Mouse (Mus musculus): ENCODE results near the gene Hnmt. TPM values are rescaled to one million over a fixed set of nuclear protein-coding genes. Genes with fewer than 3 reads are reported as not detected.

Gene Hnmt
- 9.8 and 13.4 TPM in 2 replicates for polyA plus RNA-seq (2015; fragmentation: Nextera tagmentation; extraction: Ambion mirVana)

DNA sequence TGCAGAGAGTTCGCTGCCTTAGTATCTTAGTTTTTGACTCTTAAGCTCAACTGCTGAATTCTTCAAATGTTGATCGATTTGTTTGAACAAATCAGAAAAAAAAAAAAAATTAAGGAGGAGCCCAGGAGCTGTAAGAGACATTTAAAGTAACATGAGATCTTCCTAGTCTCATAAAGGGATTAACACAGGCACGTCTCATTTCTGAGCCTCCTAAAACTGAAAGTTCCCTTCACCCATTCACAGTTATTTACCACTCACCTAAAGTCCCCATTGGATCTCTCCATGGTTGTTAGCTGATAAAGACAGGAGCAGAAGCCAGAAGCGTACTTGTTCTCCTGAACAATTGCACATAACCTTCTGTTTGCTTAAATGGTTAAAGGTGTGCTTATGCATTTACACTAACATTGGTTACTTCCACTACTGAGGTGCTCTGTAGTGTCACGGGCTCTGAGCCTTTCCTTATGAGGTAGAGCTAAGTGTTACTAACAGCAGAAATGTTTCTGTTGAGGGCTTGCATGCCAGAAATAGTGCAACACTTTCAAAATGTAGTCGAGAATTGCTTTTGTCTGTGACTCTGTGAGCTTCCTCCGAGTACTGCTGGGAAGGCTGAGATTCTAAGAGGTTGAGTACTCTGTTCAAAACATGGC, at the start of gene Hnmt:
TSS of gene Hnmt (minus strand) at position 51 of the 647 bp plus-strand sequence.
- no peak for ATAC-seq
- Histone ChIP-seq H3K9me3 (replicated peaks; ENCODE audit: control insufficient read depth, low read length, poor library complexity, severe bottlenecking) (no peaks in the 10 kb centered on the region), H3K27ac (ENCODE audit: low read length) (peak within 1 kb of the TSS; percentile 73), H3K4me1 (ENCODE audit: control insufficient read depth, insufficient read depth, low read length) (peaks cover 4% of the 10 kb centered on the region), H3K4me3 (ENCODE audit: low read depth, low read length) (peak within 1 kb of the TSS; percentile 50), H3K9ac (ENCODE audit: low read depth, low read length) (peak within 1 kb of the TSS; percentile 65), H3K4me2 (ENCODE audit: low read length) (peak within 1 kb of the TSS; percentile 72), H3K36me3 (ENCODE audit: control insufficient read depth, insufficient read depth, low read length) (no peaks in the 10 kb centered on the region), H3K27me3 (ENCODE audit: control insufficient read depth, insufficient read depth, low read depth, low read length) (no peaks in the 10 kb centered on the region)
- WGBS = 38% methylated on average over 7 of the region's 7 CpGs

DNA sequence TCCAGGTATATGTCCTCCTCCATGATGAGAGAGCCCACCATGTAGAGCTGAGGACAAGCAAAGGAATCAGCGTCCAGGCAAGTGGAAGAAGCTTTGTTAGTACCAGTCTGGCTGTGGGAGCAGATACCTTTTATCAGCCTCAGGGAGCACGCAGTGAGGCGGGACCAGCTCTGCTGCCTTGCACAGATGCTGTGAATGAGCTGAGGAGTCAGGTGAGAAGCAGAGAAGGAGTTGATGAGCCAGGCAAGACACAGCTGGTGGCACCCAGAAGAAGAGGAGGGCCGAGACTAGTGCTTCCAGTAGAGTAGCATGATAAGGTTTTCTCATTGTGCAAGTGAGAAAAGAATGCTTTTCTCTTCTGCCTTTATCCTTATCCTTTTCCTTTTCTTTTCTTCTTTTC, 47.3 kb upstream of the Hnmt start, which contains the start of gene Tbpl2:
TSS of gene Tbpl2 (minus strand) at position 101 of the 400 bp plus-strand sequence.
- ATAC-seq = no peak
- H3K4me2 ChIP-seq (ENCODE audit: low read length) = no peak within 1 kb of the TSS
- no peaks in the 10 kb centered on the region for H3K27me3 ChIP-seq (ENCODE audit: control insufficient read depth, insufficient read depth, low read depth, low read length)
- 90% methylated on average over 4 of the region's 4 CpGs for WGBS
- no peaks in the 10 kb centered on the region for H3K9me3 ChIP-seq (replicated peaks; ENCODE audit: control insufficient read depth, low read length, poor library complexity, severe bottlenecking)
- H3K4me3 ChIP-seq (ENCODE audit: low read depth, low read length) = no peak within 1 kb of the TSS
- no peak within 1 kb of the TSS for H3K9ac ChIP-seq (ENCODE audit: low read depth, low read length)
- no peaks in the 10 kb centered on the region for H3K4me1 ChIP-seq (ENCODE audit: control insufficient read depth, insufficient read depth, low read length)
- H3K36me3 ChIP-seq (ENCODE audit: control insufficient read depth, insufficient read depth, low read length) = no peaks in the 10 kb centered on the region
- no peak within 1 kb of the TSS for H3K27ac ChIP-seq (ENCODE audit: low read length)

DNA sequence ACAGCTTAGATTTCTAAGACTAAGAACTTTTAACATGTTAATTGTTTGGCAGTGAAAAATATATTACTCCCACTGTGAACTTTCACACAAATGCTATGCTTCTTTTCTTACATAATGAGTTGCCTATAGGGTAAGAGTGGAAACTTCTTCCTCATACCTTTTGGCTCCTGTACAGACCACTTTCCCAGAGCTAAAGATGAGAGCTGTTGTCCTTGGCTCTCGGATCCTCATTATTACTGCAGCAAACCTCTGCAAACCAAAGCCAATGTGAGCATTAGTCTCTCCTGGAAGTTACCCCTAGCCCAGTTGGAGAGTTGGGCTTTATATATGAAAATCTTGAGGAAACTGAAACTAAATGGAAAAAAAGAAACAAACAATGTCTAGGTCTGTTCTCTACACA, 41.7 kb upstream of the Hnmt start:
- no peak overlapping the region for H3K9ac ChIP-seq (ENCODE audit: low read depth, low read length)
- H3K9me3 ChIP-seq (replicated peaks; ENCODE audit: control insufficient read depth, low read length, poor library complexity, severe bottlenecking) = no peaks in the 10 kb centered on the region
- H3K4me1 ChIP-seq (ENCODE audit: control insufficient read depth, insufficient read depth, low read length) = no peaks in the 10 kb centered on the region
- no peak for ATAC-seq
- H3K4me2 ChIP-seq (ENCODE audit: low read length) = no peak overlapping the region
- no peak overlapping the region for H3K4me3 ChIP-seq (ENCODE audit: low read depth, low read length)
- no peaks in the 10 kb centered on the region for H3K27me3 ChIP-seq (ENCODE audit: control insufficient read depth, insufficient read depth, low read depth, low read length)
- H3K36me3 ChIP-seq (ENCODE audit: control insufficient read depth, insufficient read depth, low read length) = no peaks in the 10 kb centered on the region
- 82% methylated on average over 1 of the region's 1 CpGs for WGBS
- H3K27ac ChIP-seq (ENCODE audit: low read length) = no peak overlapping the region

DNA sequence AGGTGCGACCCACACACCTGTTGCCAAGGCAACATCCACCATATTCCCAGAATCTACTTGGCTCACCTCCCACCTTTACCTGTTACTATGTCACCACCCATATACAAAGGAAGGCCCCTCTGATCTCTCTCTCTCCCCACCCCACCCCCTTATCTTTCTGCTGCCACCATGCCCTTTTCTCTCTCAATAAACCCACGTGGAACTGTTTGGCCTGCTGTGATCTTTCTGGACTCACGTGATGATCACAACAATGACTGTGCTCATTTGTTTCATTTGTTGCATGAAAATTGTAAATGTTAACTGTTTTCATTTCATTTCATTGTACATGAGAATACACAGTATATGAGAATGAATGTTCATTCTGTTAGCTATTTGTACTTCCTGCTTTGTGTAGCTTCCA, 1.3 kb upstream of the Hnmt start:
- Histone ChIP-seq H3K4me2 (ENCODE audit: low read length) (no peak overlapping the region), H3K9ac (ENCODE audit: low read depth, low read length) (no peak overlapping the region), H3K9me3 (replicated peaks; ENCODE audit: control insufficient read depth, low read length, poor library complexity, severe bottlenecking) (no peaks in the 10 kb centered on the region), H3K27ac (ENCODE audit: low read length) (no peak overlapping the region), H3K4me1 (ENCODE audit: control insufficient read depth, insufficient read depth, low read length) (peaks cover 4% of the 10 kb centered on the region), H3K4me3 (ENCODE audit: low read depth, low read length) (no peak overlapping the region), H3K27me3 (ENCODE audit: control insufficient read depth, insufficient read depth, low read depth, low read length) (no peaks in the 10 kb centered on the region), H3K36me3 (ENCODE audit: control insufficient read depth, insufficient read depth, low read length) (no peaks in the 10 kb centered on the region)
- 81% methylated on average over 3 of the region's 3 CpGs for WGBS
- ATAC-seq = no peak

GRCm38 (mm10) chr2:24048480-24049097, 605 bp downstream of the Hnmt start:
- Histone ChIP-seq H3K4me1 (ENCODE audit: control insufficient read depth, insufficient read depth, low read length) (peaks cover 4% of the 10 kb centered on the region), H3K36me3 (ENCODE audit: control insufficient read depth, insufficient read depth, low read length) (no peaks in the 10 kb centered on the region), H3K4me3 (ENCODE audit: low read depth, low read length) (peak overlapping the region; percentile 50), H3K9me3 (replicated peaks; ENCODE audit: control insufficient read depth, low read length, poor library complexity, severe bottlenecking) (no peaks in the 10 kb centered on the region), H3K27me3 (ENCODE audit: control insufficient read depth, insufficient read depth, low read depth, low read length) (no peaks in the 10 kb centered on the region), H3K27ac (ENCODE audit: low read length) (peak overlapping the region; percentile 73), H3K9ac (ENCODE audit: low read depth, low read length) (peak overlapping the region; percentile 65), H3K4me2 (ENCODE audit: low read length) (peak overlapping the region; percentile 72)
- peak; percentile 97 for ATAC-seq
- 6% methylated on average over 16 of the region's 16 CpGs for WGBS

- 21% methylated on average over 6 of the region's 6 CpGs for WGBS
- peak overlapping the region; percentile 72 for H3K4me2 ChIP-seq (ENCODE audit: low read length)
- no peaks in the 10 kb centered on the region for H3K9me3 ChIP-seq (replicated peaks; ENCODE audit: control insufficient read depth, low read length, poor library complexity, severe bottlenecking)
- H3K4me3 ChIP-seq (ENCODE audit: low read depth, low read length) = peak overlapping the region; percentile 50
- H3K27me3 ChIP-seq (ENCODE audit: control insufficient read depth, insufficient read depth, low read depth, low read length) = no peaks in the 10 kb centered on the region
- peak overlapping the region; percentile 65 for H3K9ac ChIP-seq (ENCODE audit: low read depth, low read length)
- peak; percentile 54 for ATAC-seq
- H3K4me1 ChIP-seq (ENCODE audit: control insufficient read depth, insufficient read depth, low read length) = peaks cover 4% of the 10 kb centered on the region
- no peaks in the 10 kb centered on the region for H3K36me3 ChIP-seq (ENCODE audit: control insufficient read depth, insufficient read depth, low read length)
- peak overlapping the region; percentile 73; the same call in 1 of the 2 replicates for H3K27ac ChIP-seq (ENCODE audit: low read length)
Measured at GRCm38 (mm10) chr2:24047551-24048479, 1.4 kb downstream of the Hnmt start.

DNA sequence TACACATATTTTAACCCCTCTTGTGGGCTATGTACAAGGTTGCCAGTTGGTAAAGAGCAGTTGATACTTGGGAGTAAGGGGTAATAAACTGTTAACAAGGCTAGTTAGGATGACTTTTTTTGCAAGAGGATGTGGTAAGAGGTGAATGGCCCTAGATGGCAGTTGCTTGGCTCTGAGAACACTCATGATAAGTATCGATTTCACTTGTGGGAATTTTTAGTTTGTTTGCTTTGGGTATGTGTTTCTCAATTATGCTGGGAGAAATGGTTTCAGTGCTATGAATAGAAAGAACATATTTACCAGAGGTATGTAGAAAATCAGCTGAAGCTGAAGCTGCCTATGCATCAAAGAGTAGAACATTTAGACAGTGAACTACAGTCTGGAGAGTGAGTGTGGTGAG, 6.3 kb downstream of the Hnmt start:
- Histone ChIP-seq H3K36me3 (ENCODE audit: control insufficient read depth, insufficient read depth, low read length) (no peaks in the 10 kb centered on the region), H3K9me3 (replicated peaks; ENCODE audit: control insufficient read depth, low read length, poor library complexity, severe bottlenecking) (no peaks in the 10 kb centered on the region), H3K27me3 (ENCODE audit: control insufficient read depth, insufficient read depth, low read depth, low read length) (no peaks in the 10 kb centered on the region), H3K9ac (ENCODE audit: low read depth, low read length) (no peak overlapping the region), H3K27ac (ENCODE audit: low read length) (no peak overlapping the region), H3K4me1 (ENCODE audit: control insufficient read depth, insufficient read depth, low read length) (peaks cover 4% of the 10 kb centered on the region), H3K4me2 (ENCODE audit: low read length) (no peak overlapping the region), H3K4me3 (ENCODE audit: low read depth, low read length) (no peak overlapping the region)
- ATAC-seq = no peak
- WGBS = 89% methylated on average over 1 of the region's 1 CpGs

DNA sequence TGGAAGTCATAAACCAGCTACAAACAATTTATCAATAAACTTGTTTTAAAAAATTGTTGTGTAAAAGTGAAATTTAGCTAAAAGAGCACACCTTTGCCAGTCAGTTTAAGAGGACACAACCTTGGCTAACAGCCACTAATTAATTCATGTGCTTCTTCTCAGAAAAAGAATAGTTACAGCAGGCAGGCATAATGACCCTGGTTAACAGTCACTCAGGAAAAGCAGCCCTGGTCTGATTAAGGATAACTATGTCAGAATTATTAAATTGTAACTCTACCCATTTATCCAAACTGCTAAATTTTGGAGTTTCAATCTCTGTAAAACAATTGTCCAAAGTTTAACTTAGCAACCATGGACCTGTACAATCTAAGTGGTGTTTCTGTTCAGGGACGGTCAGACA, 8.7 kb downstream of the Hnmt start:
- 91% methylated on average over 1 of the region's 1 CpGs for WGBS
- H3K4me1 ChIP-seq (ENCODE audit: control insufficient read depth, insufficient read depth, low read length) = no peaks in the 10 kb centered on the region
- H3K27me3 ChIP-seq (ENCODE audit: control insufficient read depth, insufficient read depth, low read depth, low read length) = no peaks in the 10 kb centered on the region
- no peak for ATAC-seq
- no peak overlapping the region for H3K27ac ChIP-seq (ENCODE audit: low read length)
- no peaks in the 10 kb centered on the region for H3K9me3 ChIP-seq (replicated peaks; ENCODE audit: control insufficient read depth, low read length, poor library complexity, severe bottlenecking)
- no peaks in the 10 kb centered on the region for H3K36me3 ChIP-seq (ENCODE audit: control insufficient read depth, insufficient read depth, low read length)
- no peak overlapping the region for H3K9ac ChIP-seq (ENCODE audit: low read depth, low read length)
- no peak overlapping the region for H3K4me2 ChIP-seq (ENCODE audit: low read length)
- H3K4me3 ChIP-seq (ENCODE audit: low read depth, low read length) = no peak overlapping the region
